Mouse (Mus musculus) effector memory CD4-positive, alpha-beta T cell, adult 7 months (primary cell): ENCODE results near the gene Masp2. TPM values are rescaled to one million over a fixed set of nuclear protein-coding genes. Genes with fewer than 3 reads are reported as not detected.

Experiments used
- polyA plus RNA-seq: library from polyadenylated mRNA; unstranded; fragments of 100-300 nt; shearing (Covaris generic); gene quantifications from one replicate; pipeline ENCODE4 v1.2.1, GENCODE M21; 2017

The Masp2 gene
- polyA plus RNA-seq, result not detected

GRCm38 (mm10) chr4:148602357-148603120 is at the start of gene Masp2:
TSS of gene Masp2 (plus strand) at chr4:148602554.

GRCm38 (mm10) chr4:148558297-148559000 is 43.9 kb upstream of the Masp2 start, which contains the start of gene Exosc10:
TSS of gene Exosc10 (plus strand) at chr4:148558429.

GRCm38 (mm10) chr4:148591171-148591630 is 11.2 kb upstream of the Masp2 start, which contains the start of gene Srm:
TSS of gene Srm (plus strand) at chr4:148591503.

GRCm38 (mm10) chr4:148626623-148627185 is 24.4 kb downstream of the Masp2 start, which contains the start of gene Tardbp:
TSS of gene Tardbp (minus strand) at chr4:148627019.

GRCm38 (mm10) chr4:148643291-148644156 is 41.2 kb downstream of the Masp2 start, which contains the start of gene Gm572:
TSS of gene Gm572 (plus strand) at chr4:148643317.

Other genes starting within 250 kb of the Masp2 start
- gene Ubiad1, start 157.8 kb upstream of the Masp2 start, polyA plus RNA-seq, result 6.9 TPM
- gene Mtor, start 153.9 kb upstream of the Masp2 start, polyA plus RNA-seq, result 14.6 TPM
- gene Angptl7, start 102.1 kb upstream of the Masp2 start, polyA plus RNA-seq, result 0.35 TPM
- gene Exosc10, start 44.1 kb upstream of the Masp2 start, polyA plus RNA-seq, result 91.6 TPM
- gene Srm, start 11.1 kb upstream of the Masp2 start, polyA plus RNA-seq, result 27.3 TPM
- 230 TPM for gene Tardbp, start 24.5 kb downstream of the Masp2 start, polyA plus RNA-seq
- not detected for gene Gm572, start 40.8 kb downstream of the Masp2 start, polyA plus RNA-seq
- 11.1 TPM for gene Casz1, start 201.9 kb downstream of the Masp2 start, polyA plus RNA-seq